Mouse (Mus musculus): ENCODE data around the gene Eepd1.

DNA sequence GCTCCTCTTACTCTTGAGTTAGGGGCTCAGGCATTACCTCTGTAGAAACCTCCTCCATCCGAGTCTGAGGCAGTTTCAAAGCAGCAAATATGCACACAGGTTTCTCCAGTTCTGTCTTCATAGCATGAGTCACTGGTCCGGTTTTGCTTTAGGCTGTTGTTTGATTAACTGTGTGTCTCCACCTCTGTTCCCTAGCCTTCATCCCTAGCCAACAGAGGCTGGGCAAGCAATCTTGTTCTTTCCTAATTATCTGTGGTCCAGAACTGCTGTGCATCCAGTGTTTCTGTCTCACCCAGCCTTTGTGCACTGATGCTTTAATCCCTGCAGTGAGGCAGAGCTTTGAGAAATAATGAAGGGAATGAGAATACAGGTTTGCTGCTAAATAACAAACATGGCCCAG, 90.0 kb downstream of the Eepd1 start:
- TF ChIP-seq POLR2A (IDR thresholded peaks at IDR 0.05; ENCODE audit: low read depth, low read length): no peak
- TF ChIP-seq CTCF (IDR thresholded peaks at IDR 0.05; ENCODE audit: extremely low read depth, insufficient read depth, insufficient read length, insufficient replicate concordance): no peak

All from spleen, adult 2 months (tissue).